Mouse (Mus musculus) ES-Bruce4 (cell line): ENCODE measurements around the gene Cux1. TPM values are rescaled to one million over a fixed set of nuclear protein-coding genes. Genes with fewer than 3 reads are reported as not detected.

Experiments
- H3K27ac ChIP-seq: 2 replicates; pipeline ENCODE4 v1.5.1; 2012; ENCODE audit warnings: low read length, inconsistent platforms; ENCODE audit not compliant: insufficient read depth
- H3K27me3 ChIP-seq: 2 replicates; pipeline ENCODE4 v1.6.1; 2012; ENCODE audit warnings: mild to moderate bottlenecking, low read length, inconsistent platforms; ENCODE audit not compliant: control insufficient read depth, poor library complexity, insufficient read depth, severe bottlenecking
- H3K36me3 ChIP-seq: 2 replicates; pipeline ENCODE4 v1.6.1; 2012; ENCODE audit warnings: inconsistent platforms, mild to moderate bottlenecking, low read length, moderate library complexity; ENCODE audit not compliant: control insufficient read depth, poor library complexity, insufficient read depth, severe bottlenecking
- H3K4me1 ChIP-seq: one replicate; pipeline ENCODE4 v1.8.1; 2011; ENCODE audit warnings: low read length; ENCODE audit not compliant: control insufficient read depth, insufficient read depth
- H3K4me3 ChIP-seq: 2 replicates; pipeline ENCODE4 v1.5.1; 2011; ENCODE audit warnings: low read depth, mild to moderate bottlenecking, low read length
- H3K9ac ChIP-seq: 2 replicates; pipeline ENCODE4 v1.6.1; 2012; ENCODE audit warnings: low read depth, mild to moderate bottlenecking, inconsistent platforms; ENCODE audit not compliant: poor library complexity, severe bottlenecking
- H3K9me3 ChIP-seq: replicated peaks from 2 replicates; pipeline ENCODE4 v1.6.1; 2012; ENCODE audit warnings: mild to moderate bottlenecking, low read length, inconsistent platforms; ENCODE audit not compliant: control insufficient read depth, poor library complexity, insufficient read depth, severe bottlenecking
- CTCF ChIP-seq: IDR thresholded peaks from one replicate; pipeline ENCODE4 v1.8.1; 2011; ENCODE audit warnings: low read depth, low read length
- EP300 ChIP-seq: IDR thresholded peaks from 2 replicates; pipeline ENCODE4 v1.6.1; 2011; ENCODE audit warnings: low read depth, low read length; ENCODE audit not compliant: insufficient read depth
- POLR2A ChIP-seq: IDR thresholded peaks from one replicate; pipeline ENCODE4 v1.8.1; 2011; ENCODE audit warnings: low read length; ENCODE audit not compliant: insufficient read depth
- polyA plus RNA-seq: library from polyadenylated mRNA; stranded (reverse); fragments of >200 nt; gene quantifications from 2 replicates; pipeline ENCODE4 v1.2.4, GENCODE M21; 2011; ENCODE audit warnings: low read depth; ENCODE audit not compliant: missing spikeins, insufficient read depth, insufficient read length

The Cux1 gene
- polyA plus RNA-seq, 1 experiment = 37.0 TPM

GRCm38 (mm10) chr5:136427121-136427771 is 140.0 kb downstream of the Cux1 start:
- H3K27ac ChIP-seq = no peak overlapping the region

GRCm38 (mm10) chr5:136422948-136423347 is 144.3 kb downstream of the Cux1 start:
- Histone ChIP-seq H3K9ac (no peak overlapping the region), H3K27ac (no peak overlapping the region), H3K4me1 (no peaks in the 10 kb centered on the region), H3K36me3 (no peaks in the 10 kb centered on the region), H3K9me3 (no peaks in the 10 kb centered on the region), H3K27me3 (no peaks in the 10 kb centered on the region), H3K4me3 (no peak overlapping the region)
- TF ChIP-seq CTCF (no peak), EP300 (no peak), POLR2A (no peak)

More at GRCm38 (mm10) chr5:136427121-136427771, 140.0 kb downstream of the Cux1 start:
- no peaks in the 10 kb centered on the region for H3K4me1 ChIP-seq
- TF ChIP-seq EP300 = no peak
- H3K36me3 ChIP-seq = no peaks in the 10 kb centered on the region
- H3K4me3 ChIP-seq = no peak overlapping the region
- no peaks in the 10 kb centered on the region for H3K27me3 ChIP-seq
- H3K9me3 ChIP-seq = no peaks in the 10 kb centered on the region
- no peak overlapping the region for H3K9ac ChIP-seq

DNA sequence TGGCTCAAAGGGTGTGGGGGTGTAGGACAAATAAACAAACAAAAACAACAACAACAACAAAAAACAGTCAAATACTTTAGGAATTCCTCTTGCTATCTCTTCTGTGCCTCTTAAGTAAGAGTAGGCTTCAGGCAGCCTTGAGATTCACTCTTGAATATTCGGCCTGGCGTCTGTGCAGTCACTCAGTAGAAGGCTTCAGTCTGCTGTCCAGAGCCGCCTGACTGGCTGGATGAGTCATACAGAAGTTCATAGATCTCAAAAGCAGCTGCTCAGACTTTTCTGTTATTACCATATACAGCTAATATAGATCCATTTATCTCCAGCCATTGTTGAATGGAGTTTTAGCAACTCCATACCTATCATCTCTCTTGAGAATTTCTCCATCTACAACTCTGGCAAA is 145.4 kb downstream of the Cux1 start:
- no peak for TF ChIP-seq POLR2A
- no peak for TF ChIP-seq CTCF
- no peak for TF ChIP-seq EP300

DNA sequence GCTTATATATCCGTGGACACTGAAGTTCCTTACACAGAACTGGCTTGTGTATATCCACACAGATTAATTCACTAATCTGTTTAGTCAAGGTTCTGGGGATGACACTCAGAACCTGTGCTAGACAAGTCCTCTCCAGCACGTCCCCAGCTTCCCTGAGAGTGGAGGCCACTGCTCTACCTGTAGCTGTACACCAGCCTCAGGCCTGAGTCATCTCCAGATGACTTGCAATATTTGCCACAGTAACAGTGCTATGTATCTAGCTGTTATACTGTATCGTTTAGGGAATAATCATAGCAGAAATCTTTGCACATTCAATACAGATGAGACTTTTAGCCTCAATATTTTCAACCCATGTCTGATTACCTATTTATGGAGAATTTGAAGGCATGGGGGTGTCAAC is 146.0 kb downstream of the Cux1 start:
- Histone ChIP-seq H3K27ac (no peak overlapping the region), H3K27me3 (no peaks in the 10 kb centered on the region), H3K4me3 (no peak overlapping the region), H3K4me1 (no peaks in the 10 kb centered on the region), H3K9me3 (no peaks in the 10 kb centered on the region), H3K9ac (no peak overlapping the region), H3K36me3 (no peaks in the 10 kb centered on the region)
- no peak for TF ChIP-seq EP300
- no peak for TF ChIP-seq CTCF
- no peak for TF ChIP-seq POLR2A

More for the DNA sequence above, 145.4 kb downstream of the Cux1 start:
- Histone ChIP-seq H3K4me1 (no peaks in the 10 kb centered on the region), H3K9me3 (no peaks in the 10 kb centered on the region), H3K27me3 (no peaks in the 10 kb centered on the region), H3K36me3 (no peaks in the 10 kb centered on the region), H3K9ac (no peak overlapping the region), H3K27ac (no peak overlapping the region), H3K4me3 (no peak overlapping the region)

DNA sequence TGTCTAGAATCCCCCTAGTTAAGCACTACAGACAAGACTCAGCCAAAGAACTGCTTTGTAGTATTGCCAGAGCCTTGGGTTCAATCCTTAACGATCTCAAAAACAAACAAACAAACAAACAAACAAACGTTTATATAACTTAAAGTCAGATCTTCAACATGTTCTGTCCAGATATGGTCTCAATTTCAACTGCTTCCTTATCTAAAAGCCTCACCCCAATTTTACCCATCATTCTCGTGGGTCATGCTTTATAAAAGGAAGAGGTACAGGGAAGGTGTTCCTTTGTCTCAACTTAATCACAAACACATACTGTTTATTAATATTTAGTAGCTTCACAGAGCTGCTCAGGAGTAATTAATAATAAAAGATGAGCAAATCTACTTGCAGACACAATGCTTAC is 146.9 kb downstream of the Cux1 start:
- H3K27ac ChIP-seq = no peak overlapping the region
- no peaks in the 10 kb centered on the region for H3K9me3 ChIP-seq
- TF ChIP-seq CTCF (no peak), EP300 (no peak), POLR2A (no peak)

GRCm38 (mm10) chr5:136417891-136418290 is 149.4 kb downstream of the Cux1 start:
- Histone ChIP-seq H3K9ac (no peak overlapping the region), H3K9me3 (no peaks in the 10 kb centered on the region), H3K36me3 (no peaks in the 10 kb centered on the region), H3K4me3 (no peak overlapping the region), H3K27me3 (no peaks in the 10 kb centered on the region), H3K4me1 (no peaks in the 10 kb centered on the region), H3K27ac (no peak overlapping the region)
- TF ChIP-seq POLR2A (no peak), EP300 (no peak), CTCF (no peak)

More for the DNA sequence above, 146.9 kb downstream of the Cux1 start:
- no peaks in the 10 kb centered on the region for H3K36me3 ChIP-seq
- H3K9ac ChIP-seq = no peak overlapping the region
- H3K4me3 ChIP-seq = no peak overlapping the region
- H3K4me1 ChIP-seq = no peaks in the 10 kb centered on the region
- no peaks in the 10 kb centered on the region for H3K27me3 ChIP-seq
